Mouse (Mus musculus) right cerebral cortex, adult 18-20 months (tissue): ENCODE data around the gene Appl2.

Source experiments
- DNase-seq: peaks from one replicate; pipeline ENCODE4 v3.0.0; 2022; ENCODE audit warnings: mixed read lengths

The Appl2 gene

DNA sequence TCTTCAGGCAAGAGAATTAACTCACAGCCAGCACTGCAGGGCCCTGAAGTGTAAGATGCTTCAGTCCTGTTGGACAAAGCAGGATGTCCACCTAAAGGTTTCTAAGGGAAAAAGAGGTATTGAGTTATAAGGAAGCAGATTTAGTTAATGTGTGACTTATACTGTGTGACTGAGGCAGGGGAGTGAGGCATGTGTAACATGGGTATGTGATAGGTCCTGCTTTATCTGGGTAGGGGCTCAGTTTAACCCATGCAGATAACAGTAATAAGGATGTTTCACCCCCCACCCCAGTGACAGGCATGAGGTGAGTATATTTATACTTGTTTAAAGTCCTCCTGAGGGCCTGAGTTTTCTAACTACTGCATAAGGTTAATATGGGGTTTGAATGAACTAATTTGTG is 85.5 kb downstream of the Appl2 start:
- no peak for DNase-seq
